Mouse (Mus musculus) left cerebral cortex, adult 2 months (tissue): Measurements from ENCODE around the gene Zswim3. TPM values are rescaled to one million over a fixed set of nuclear protein-coding genes. Genes with fewer than 3 reads are reported as not detected.

Source experiments
- DNase-seq, 2 experiments: peaks; one replicate each; pipeline ENCODE4 v3.0.0; 2021 to 2022; ENCODE audit warnings: low spot score in 2 of 2, mixed read lengths in 1 of 2; ENCODE audit errors: extremely low spot score in 1 of 2
- H3K27ac ChIP-seq: fragments of 200-600 bp; 2 replicates; pipeline ENCODE4 v1.8.1; 2022
- H3K4me3 ChIP-seq: fragments of 200-600 bp; 2 replicates; pipeline ENCODE4 v1.8.1; 2022
- CTCF ChIP-seq: fragments of 200-600 bp; IDR thresholded peaks from 2 replicates; pipeline ENCODE4 v1.8.1; 2022; ENCODE audit warnings: antibody characterized with exemption, mild to moderate bottlenecking, moderate library complexity
- intact Hi-C: fragments of 180-260 bp; cut with DNase I; formaldehyde crosslinking; loops from one replicate; pipeline ENCODE4 v1.15.1; 2025
- total RNA-seq, 2 experiments: library from RNA; stranded (reverse); gene quantifications; 2 replicates each; pipeline ENCODE4 v1.2.3; 2021

Gene Zswim3
- total RNA-seq, 2 experiments from 2014 or later: 8.6 to 9.0 TPM

DNA sequence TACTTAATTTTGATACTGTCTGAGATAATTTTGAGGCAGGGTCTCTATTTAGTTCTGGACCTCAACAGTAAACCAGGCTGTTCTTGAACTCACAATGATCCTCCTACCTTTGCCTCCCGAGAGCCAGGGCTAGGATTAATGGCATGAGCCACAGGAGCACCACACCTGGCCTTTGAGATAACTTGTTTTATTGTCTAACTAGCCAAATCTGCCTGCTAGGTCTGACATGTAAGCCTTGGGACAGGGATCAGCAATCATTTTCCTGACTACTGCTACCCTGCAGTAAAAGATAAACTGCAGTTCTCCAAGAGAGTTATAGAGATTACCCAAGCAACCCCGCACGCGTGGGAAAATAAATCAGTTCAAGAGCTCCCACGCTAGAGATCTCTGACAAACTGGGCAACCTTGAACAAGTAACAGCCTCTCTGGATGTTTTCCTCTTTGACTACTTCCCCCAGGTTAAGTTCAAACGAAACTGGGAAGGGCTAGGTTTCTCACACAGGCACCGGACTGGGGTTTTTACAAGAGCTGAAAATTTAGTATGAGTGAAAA lies 20.0 kb upstream of the Zswim3 start:
- DNase-seq: no peak
- Histone ChIP-seq H3K27ac (peak overlapping the region; percentile 96), H3K4me3 (peak overlapping the region; percentile 89)
- intact Hi-C loops: loop anchor here (5.0 kb wide), 1 partner anchor 108 kb away; no protein-coding TSS in a partner anchor
- TF ChIP-seq CTCF: no peak

DNA sequence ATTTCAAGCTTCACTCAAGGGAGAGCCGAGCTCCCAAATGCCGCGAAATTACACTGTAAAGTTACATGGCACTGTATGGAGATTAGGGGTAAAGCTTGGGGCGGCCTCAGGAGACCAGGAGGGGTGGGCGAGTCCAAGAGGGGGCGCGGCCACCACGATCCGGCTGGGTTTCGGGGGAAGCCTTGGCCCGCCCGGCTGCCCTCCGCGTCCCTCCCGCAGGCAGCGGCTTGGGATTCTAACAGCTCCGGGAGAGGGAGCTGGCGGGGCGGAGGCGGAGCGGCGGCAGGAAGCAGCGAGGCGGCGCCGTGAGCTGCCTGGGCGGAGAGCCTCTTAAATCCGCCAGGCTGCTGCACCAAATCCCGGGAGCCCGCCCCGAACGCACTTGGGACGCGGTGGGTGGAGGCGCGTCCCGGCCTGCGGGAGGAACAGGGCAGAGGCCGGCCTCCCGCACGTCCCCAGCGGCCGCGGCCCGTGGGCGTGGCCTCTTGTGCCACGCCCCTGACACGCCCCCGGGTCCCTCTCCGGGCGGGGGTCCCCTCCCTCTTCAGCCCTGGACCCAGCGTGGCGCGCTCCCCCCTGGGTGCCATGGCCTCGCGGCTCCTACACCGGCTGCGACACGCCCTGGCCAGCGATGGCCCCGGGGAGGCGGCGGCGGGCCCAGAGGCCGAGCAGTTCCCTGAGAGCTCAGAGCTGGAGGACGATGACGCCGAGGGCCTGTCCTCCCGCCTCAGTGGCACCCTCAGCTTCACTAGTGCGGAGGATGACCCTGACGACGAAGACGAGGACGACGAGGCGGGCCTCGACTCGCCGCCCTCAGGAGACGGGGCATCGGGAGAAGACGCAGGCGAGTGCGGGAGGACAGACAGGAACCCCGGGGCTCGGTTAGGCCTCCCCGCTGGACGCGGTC lies 19.2 kb upstream of the Zswim3 start, which contains the start of gene Snx21:
Gene Snx21, plus strand, starts transcription at position 343 of the 907 bp plus-strand sequence.
- H3K4me3 ChIP-seq: peak within 1 kb of the TSS; percentile 89
- H3K27ac ChIP-seq: peak within 1 kb of the TSS; percentile 96
- TF ChIP-seq CTCF: peak; percentile 48
- DNase-seq: peak; percentile 87
- intact Hi-C loops: loop anchor here (5.0 kb wide), 1 partner anchor 108 kb away; no protein-coding TSS in a partner anchor

DNA sequence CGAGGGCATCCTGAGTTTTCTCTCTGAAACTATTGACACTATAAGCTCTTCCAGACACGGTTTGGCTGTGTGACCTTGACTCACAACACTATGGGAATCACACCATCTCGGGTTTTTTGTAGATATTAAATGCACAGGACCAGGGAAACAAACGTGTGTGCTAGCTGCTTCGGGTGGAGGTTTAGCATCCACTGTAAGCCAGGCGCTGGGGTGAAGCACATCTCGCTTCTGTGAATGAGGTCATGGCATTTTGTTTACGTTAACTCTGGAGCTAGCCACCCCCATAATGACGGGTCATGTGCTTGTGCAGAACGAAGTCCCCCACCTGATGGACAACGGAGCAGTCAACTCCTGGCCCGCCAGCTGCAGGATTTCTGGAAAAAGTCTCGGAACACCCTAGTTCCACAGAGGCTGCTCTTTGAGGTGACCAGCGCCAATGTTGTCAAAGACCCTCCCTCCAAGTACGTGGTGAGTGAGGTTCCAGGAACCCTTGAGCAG lies 18.5 kb upstream of the Zswim3 start:
- intact Hi-C loops: loop anchor here (5.0 kb wide), 1 partner anchor 109 kb away; no protein-coding TSS in a partner anchor
- peak overlapping the region; percentile 96 for H3K27ac ChIP-seq

DNA sequence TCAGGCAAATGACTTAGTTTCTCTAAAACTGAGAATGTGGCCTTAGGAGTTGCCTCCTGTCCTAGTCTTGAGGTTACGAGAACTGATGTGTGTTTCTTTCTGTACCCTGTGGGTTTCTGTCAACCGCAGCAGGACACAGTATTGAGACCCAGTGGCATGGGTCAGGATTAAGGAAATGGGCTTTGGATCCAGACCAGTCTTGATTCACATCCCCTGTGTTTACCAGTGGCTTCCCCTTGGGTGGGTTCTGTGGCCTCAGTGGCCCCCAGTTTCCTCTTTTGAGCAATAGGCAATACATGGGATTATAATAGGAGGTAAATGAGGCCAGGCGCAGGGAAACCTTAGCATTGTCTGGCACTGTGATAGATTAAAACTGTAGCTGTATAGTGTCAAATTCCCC lies 17.9 kb upstream of the Zswim3 start:
- intact Hi-C loops: loop anchor here (5.0 kb wide), 1 partner anchor 110 kb away; no protein-coding TSS in a partner anchor
- no peak for DNase-seq
- TF ChIP-seq CTCF: no peak
- Histone ChIP-seq H3K4me3 (peak overlapping the region; percentile 89), H3K27ac (peak overlapping the region; percentile 96)

More for the DNA sequence above, 18.5 kb upstream of the Zswim3 start:
- DNase-seq: no peak
- H3K4me3 ChIP-seq: peak overlapping the region; percentile 89
- no peak for TF ChIP-seq CTCF

DNA sequence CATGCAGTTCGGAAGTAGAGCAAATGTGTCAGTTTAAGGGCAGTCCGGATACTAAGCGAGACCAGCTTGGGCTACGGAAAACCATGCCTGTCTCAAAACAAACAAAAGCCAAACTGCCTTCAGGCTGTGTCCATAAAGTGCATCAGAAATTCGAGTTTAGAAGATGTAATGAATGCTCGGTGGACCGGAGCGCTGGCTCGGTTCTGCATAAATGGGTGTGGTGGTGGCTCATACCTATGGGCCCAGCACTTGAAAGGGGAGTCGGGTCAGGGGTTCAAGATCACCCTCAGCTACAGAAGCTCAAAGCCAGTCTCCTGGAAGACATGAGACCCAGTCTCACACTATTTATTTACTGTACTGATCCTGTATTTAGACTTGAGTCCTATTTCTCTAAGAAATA lies 17.1 kb upstream of the Zswim3 start:
- H3K4me3 ChIP-seq: peak overlapping the region; percentile 89
- no peak for DNase-seq
- TF ChIP-seq CTCF: no peak
- intact Hi-C loops: loop anchor here (5.0 kb wide), 1 partner anchor 110 kb away; no protein-coding TSS in a partner anchor
- H3K27ac ChIP-seq: no peak overlapping the region

DNA sequence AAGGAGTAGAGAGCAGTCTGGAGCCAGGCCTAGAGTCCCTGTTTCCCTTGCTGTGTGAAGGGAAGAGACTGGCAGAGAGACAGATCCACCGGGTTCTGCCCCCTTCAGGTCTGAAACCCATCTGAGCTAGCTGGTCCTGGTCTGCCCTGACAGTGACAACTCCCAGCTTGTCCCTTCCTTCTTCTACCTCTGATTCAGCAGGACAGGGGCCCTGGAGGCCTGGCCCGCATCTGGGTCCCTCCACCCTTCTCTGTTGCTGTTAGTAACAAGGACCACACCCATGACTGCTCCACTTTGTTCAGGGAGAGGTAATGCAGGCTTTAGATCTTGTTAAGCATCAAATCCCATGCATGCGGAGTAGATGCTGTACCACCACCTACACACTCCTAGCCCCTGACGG lies 16.5 kb upstream of the Zswim3 start:
- H3K27ac ChIP-seq: 0 out of 2 replicates have a peak overlapping the region, but pooled peaks have one; percentile 13
- peak overlapping the region; percentile 89; the same call in 1 of the 2 replicates for H3K4me3 ChIP-seq
- DNase-seq: no peak
- intact Hi-C loops: loop anchor here (5.0 kb wide), 1 partner anchor 111 kb away; no protein-coding TSS in a partner anchor
- no peak for TF ChIP-seq CTCF

DNA sequence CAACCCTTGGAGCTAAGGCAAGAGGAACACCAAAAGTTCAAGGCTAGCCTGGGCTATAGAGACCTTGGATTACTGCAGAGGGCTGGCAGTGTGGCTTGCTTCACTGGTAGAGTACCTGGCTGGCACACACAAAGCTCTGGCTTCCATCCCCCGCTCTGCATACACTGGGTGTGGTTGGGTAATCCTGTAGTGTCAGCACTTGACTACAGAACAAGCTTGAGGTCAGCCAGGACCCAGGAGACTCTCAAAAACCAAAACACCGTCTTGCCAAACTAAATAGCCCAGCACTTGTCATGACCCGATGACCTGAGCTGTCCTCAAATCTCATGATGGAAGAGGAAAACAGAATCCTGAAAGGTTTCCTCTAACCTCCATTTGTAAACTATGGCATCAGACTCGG lies 14.4 kb upstream of the Zswim3 start:
- Histone ChIP-seq H3K27ac (no peak overlapping the region), H3K4me3 (no peak overlapping the region)
- TF ChIP-seq CTCF: no peak
- no peak for DNase-seq
- intact Hi-C loops: no loop called here

DNA sequence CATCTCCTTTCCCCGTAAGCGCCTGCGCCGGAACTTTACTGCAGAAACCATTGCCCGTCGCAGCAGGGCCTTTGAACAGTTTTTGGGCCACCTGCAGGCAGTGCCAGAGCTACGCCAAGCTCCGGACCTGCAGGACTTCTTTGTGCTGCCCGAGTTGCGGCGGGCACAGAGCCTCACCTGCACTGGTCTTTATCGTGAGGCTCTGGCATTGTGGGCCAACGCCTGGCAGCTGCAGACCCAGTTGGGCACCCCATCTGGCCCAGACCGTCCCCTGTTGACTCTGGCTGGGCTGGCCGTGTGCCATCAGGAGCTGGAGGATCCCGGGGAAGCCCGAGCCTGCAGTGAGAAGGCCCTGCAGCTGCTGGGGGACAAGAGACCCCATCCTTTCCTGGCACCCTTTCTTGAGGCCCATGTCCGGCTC lies 13.0 kb upstream of the Zswim3 start:
- no peak overlapping the region for H3K4me3 ChIP-seq
- H3K27ac ChIP-seq: no peak overlapping the region
- TF ChIP-seq CTCF: no peak
- DNase-seq: no peak
- intact Hi-C loops: no loop called here

DNA sequence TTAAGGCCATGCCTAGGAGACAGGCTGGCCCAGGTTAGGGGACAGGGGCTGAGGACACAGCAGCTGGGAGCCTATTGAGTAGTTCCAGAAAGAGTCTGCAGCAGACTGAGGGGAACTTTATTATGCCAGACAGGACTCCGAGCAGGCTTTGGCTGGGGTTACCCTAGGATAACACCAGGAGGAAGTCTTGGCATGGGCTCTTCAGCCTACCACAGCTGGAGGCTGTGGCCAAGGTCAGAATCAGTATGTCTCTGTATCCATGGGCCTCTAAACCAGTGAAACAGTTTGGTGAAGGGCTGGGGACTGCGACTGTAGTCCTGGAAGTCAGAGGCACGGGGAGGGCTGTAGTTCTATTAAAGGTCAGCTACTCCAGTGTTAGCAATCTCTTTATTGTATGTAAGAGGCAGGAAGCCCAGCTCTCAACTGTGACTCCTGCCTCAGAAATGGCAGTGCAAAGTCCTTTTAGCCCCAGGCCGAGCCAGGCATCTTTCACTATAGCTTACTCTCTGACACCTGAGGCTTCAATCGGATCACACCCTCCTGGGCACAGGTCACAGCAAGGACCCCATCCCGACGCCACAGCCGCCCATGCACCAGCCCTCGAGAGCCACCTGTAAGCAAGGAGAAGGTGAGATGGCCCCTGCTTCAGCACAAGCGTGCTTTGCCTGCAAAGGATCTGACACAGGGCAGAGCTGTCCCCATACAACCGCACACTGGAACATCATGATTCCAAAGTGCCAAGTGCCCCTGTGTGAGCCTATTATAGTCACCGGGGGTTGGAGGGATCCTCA lies 12.3 kb upstream of the Zswim3 start:
- TF ChIP-seq CTCF: no peak

DNA sequence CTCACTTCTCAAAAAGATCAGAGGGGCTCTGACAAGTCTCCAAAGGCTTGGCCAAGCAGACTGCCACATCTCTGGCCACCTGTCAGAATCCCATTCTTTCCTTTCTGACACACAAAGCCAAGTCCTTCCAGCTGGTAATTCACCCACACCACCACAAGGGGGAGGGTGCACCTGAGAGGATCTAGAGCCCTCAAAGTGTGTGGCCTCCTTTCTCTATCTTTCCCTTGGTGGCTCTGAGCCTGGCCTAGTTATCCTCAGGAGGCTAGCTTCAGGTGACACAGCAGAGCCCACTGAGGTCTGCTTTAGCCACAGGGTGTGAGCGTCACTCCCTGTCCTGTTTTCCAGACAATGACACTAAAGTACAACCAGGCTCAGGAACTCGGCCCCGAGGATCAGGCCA lies 11.7 kb upstream of the Zswim3 start:
- intact Hi-C loops: no loop called here
- peak; percentile 78 for TF ChIP-seq CTCF
- Histone ChIP-seq H3K4me3 (no peak overlapping the region), H3K27ac (no peak overlapping the region)
- peak in 1 of 2 experiments; percentile 62 for DNase-seq

More for the DNA sequence above, 12.3 kb upstream of the Zswim3 start:
- H3K27ac ChIP-seq: no peak overlapping the region
- DNase-seq: no peak
- no peak overlapping the region for H3K4me3 ChIP-seq
- intact Hi-C loops: no loop called here

DNA sequence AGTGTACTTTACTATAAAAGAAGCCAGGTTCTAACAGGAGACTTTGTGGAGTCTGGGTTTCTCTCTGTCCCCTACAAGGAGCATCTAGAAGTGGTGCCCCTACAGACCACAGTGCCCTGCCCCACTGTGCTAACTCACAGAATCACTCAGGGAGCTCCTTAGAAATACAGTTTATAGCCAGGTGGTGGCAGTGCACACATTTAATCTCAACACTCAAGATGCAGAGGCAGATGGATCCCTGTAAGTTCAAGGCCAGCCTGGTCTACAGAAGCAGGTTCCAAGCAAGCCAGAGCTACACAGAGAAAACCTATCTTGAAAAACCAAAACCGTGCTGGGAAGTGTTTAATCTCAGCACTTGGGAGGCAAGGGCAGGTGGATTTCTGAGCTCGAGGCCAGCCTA lies 11.1 kb upstream of the Zswim3 start:
- no peak overlapping the region for H3K27ac ChIP-seq
- H3K4me3 ChIP-seq: no peak overlapping the region
- intact Hi-C loops: no loop called here
- DNase-seq: no peak
- TF ChIP-seq CTCF: no peak
